Mouse (Mus musculus) embryonic facial prominence, embryonic 11.5 days (tissue): ENCODE measurements around the gene Zwint. TPM values are rescaled to one million over a fixed set of nuclear protein-coding genes. Genes with fewer than 3 reads are reported as not detected.

Experiments
- ATAC-seq: fragments of 200-750 bp; cut with Nextera tagmentation; replicated peaks from 2 replicates; pipeline ENCODE4 v1.8.0; 2017; ENCODE audit warnings: low read depth; ENCODE audit not compliant: insufficient number of reproducible peaks, low FRiP score, low TSS enrichment
- DNase-seq: peaks from one replicate; pipeline ENCODE4 v3.0.0-alpha.2; 2015; ENCODE audit warnings: low spot score
- H3K27ac ChIP-seq: fragments of 300-500 bp; sonication (generic); replicated peaks from 2 replicates; pipeline ENCODE4 v1.5.1; 2014; ENCODE audit warnings: mild to moderate bottlenecking, low read depth, low read length, control low read depth
- H3K27me3 ChIP-seq: fragments of 300-500 bp; sonication (generic); 2 replicates; pipeline ENCODE4 v1.6.1; 2014; ENCODE audit warnings: mild to moderate bottlenecking, low read length, moderate library complexity, mixed read lengths; ENCODE audit not compliant: control insufficient read depth, insufficient read depth
- H3K36me3 ChIP-seq: fragments of 300-500 bp; sonication (generic); replicated peaks from 2 replicates; pipeline ENCODE4 v1.6.1; 2014; ENCODE audit warnings: low read depth, mild to moderate bottlenecking, low read length, moderate library complexity, mixed read lengths; ENCODE audit not compliant: control insufficient read depth, insufficient read depth
- H3K4me1 ChIP-seq: fragments of 300-500 bp; sonication (generic); 2 replicates; pipeline ENCODE4 v1.6.1; 2014; ENCODE audit warnings: low read length, mixed read lengths; ENCODE audit not compliant: control insufficient read depth, insufficient read depth
- H3K4me2 ChIP-seq: fragments of 300-500 bp; sonication (generic); 2 replicates; pipeline ENCODE4 v1.6.1; 2014; ENCODE audit warnings: low read depth, mild to moderate bottlenecking, control low read depth, low read length, moderate library complexity
- H3K4me3 ChIP-seq: fragments of 300-500 bp; sonication (generic); 2 replicates; pipeline ENCODE4 v1.5.1; 2014; ENCODE audit warnings: low read depth, low read length, control low read depth
- H3K9ac ChIP-seq: fragments of 300-500 bp; sonication (generic); replicated peaks from 2 replicates; pipeline ENCODE4 v1.6.1; 2014; ENCODE audit warnings: mild to moderate bottlenecking, control low read depth, low read length
- H3K9me3 ChIP-seq: fragments of 300-500 bp; sonication (generic); replicated peaks from 2 replicates; pipeline ENCODE4 v1.6.1; 2016; ENCODE audit warnings: mild to moderate bottlenecking, low read length, inconsistent platforms, mixed read lengths; ENCODE audit not compliant: control insufficient read depth
- WGBS: fragments of 180-500 bp; shearing (Covaris S2); extraction: QIAGEN DNeasy Blood & Tissue Kit; methylation state at CpG from one replicate; pipeline ENCODE4 v1.1.7; 2014; 5-methylcytosine and 5-hydroxymethylcytosine counted together
- polyA plus RNA-seq: library from polyadenylated mRNA; unstranded; fragments of >200 nt; fragmentation: Nextera tagmentation; extraction: Ambion mirVana; gene quantifications from 2 replicates; pipeline ENCODE4 v1.2.1, GENCODE M21; 2014

The Zwint gene
- polyA plus RNA-seq, 1 experiment from 2014 or later: 421 TPM

DNA sequence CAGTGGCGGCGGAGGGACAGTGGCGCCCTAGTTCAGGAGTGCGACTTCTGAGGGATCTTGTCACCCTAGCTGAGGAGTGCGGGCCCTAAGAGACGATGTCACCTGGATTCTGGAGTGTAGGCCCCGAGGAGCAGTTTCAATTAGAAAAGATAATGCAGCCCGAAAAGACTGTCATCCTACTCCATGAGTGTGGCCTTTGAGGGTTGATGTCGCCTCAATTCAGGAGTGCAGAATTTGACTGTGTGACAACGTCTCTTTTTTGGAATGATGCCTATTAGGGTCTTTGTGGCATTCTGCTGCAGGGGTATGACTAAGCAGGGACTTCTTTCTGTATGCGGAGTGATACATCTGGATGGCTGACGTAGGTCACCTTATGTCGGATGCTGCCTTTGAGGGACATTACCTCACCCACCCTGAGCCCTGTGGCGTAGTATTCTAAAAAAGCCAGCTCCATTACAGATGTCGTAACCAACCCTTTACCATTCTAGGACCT lies 418 bp downstream of the Zwint start:
- peaks cover 6% of the 10 kb centered on the region for H3K36me3 ChIP-seq
- WGBS: 3% methylated on average over 15 of the region's 15 CpGs
- H3K27me3 ChIP-seq: no peaks in the 10 kb centered on the region
- no peaks in the 10 kb centered on the region for H3K9me3 ChIP-seq
- H3K27ac ChIP-seq: peak overlapping the region; percentile 76
- peak overlapping the region; percentile 75 for H3K4me3 ChIP-seq
- no peaks in the 10 kb centered on the region for H3K4me1 ChIP-seq
- peak overlapping the region; percentile 58 for H3K4me2 ChIP-seq
- peak; percentile 81 for DNase-seq
- H3K9ac ChIP-seq: peak overlapping the region; percentile 79
- ATAC-seq: peak; percentile 71

DNA sequence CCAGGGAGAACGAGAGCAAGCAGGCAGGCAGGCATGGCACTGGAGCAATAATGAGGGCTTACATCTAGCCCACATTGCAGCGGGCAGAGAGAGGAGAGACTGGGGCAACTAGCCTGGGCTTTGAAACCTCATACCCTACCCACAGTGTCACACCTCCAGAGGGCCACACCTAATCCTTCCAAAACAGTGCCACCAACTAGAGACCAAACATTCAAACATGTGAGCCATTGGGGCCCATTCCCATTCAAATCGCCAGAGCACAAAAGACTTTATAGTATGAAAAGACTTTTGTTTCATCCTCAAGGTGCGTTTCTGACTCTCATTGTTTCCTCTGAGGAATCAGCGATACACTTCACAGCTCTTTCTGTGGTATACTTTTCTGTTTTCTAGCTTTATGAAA lies 4.6 kb downstream of the Zwint start:
- Histone ChIP-seq H3K27me3 (no peaks in the 10 kb centered on the region), H3K4me1 (no peaks in the 10 kb centered on the region), H3K4me2 (no peak overlapping the region), H3K9me3 (no peaks in the 10 kb centered on the region), H3K4me3 (no peak overlapping the region), H3K9ac (no peak overlapping the region), H3K36me3 (peaks cover 9% of the 10 kb centered on the region), H3K27ac (no peak overlapping the region)
- WGBS: 91% methylated on average over 5 of the region's 5 CpGs
- no peak for DNase-seq
- no peak for ATAC-seq

DNA sequence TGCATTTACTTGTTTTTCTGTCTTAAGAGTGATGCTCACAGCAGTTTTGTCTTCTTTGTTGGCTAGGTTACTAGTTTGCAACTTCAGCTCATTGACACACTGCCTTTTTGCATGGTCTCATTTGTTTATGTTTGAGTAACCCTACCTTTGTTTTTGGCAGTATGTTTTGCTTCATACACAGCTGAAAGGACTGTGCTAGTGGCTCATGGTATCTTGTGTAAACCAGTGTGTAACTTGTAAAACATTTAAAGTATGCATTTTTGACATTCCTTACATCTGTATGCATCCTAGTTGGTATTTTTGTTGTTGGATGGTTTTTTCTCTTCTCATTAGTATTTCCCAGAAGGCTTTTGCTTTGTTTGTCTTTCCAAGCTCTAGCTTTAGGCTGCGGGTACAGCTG lies 5.7 kb downstream of the Zwint start:
- ATAC-seq (no peak), DNase-seq (no peak)
- WGBS: 93% methylated on average over 1 of the region's 1 CpGs
- no peaks in the 10 kb centered on the region for H3K4me1 ChIP-seq
- H3K4me3 ChIP-seq: no peak overlapping the region
- H3K4me2 ChIP-seq: no peak overlapping the region
- no peaks in the 10 kb centered on the region for H3K9me3 ChIP-seq
- no peak overlapping the region for H3K9ac ChIP-seq
- peaks cover 9% of the 10 kb centered on the region for H3K36me3 ChIP-seq
- no peak overlapping the region for H3K27ac ChIP-seq
- no peaks in the 10 kb centered on the region for H3K27me3 ChIP-seq

DNA sequence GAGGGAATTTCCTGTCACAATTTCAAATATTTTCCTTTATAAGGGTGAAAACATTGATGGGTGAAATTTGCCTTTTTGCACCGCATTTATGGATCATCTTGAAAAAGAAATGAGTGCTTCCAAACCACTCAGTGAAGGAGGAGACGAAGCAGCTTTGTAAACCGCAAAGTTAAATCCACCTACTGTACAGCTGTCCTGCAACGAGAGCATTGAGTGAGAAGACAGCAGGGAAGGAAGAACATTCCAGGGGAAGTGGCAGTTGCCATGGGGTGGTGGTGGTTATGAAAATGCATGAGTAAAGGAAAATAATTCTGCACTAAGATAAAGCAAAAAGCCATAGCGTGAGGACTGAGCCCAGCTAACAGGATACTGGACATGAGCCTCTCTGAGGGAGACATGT lies 13.2 kb downstream of the Zwint start:
- H3K9me3 ChIP-seq: no peaks in the 10 kb centered on the region
- H3K4me1 ChIP-seq: no peaks in the 10 kb centered on the region
- H3K27ac ChIP-seq: no peak overlapping the region
- DNase-seq: no peak
- no peak overlapping the region for H3K4me3 ChIP-seq
- no peak overlapping the region for H3K4me2 ChIP-seq
- no peaks in the 10 kb centered on the region for H3K36me3 ChIP-seq
- no peak overlapping the region for H3K9ac ChIP-seq
- WGBS: 94% methylated on average over 5 of the region's 5 CpGs
- no peaks in the 10 kb centered on the region for H3K27me3 ChIP-seq
- ATAC-seq: no peak

DNA sequence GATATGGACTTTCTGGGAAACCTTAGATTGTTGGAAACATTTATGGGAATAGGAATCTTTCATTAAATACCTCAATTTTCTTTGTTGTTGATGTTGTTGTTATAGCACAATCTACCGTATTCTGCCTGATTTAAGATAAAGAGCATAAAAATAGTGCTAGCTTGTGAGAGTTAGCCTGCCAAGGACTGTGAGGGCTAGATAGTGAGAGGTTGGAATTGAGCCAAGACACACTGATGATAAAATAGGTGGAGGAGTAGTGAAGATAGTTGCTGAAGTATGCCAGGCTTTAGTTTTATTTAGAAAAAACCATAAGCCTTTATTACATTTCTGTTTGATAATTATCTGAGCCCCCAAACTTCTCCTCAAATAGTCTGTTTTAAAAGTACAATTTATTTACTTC lies 14.4 kb downstream of the Zwint start:
- DNase-seq: no peak
- Histone ChIP-seq H3K27me3 (no peaks in the 10 kb centered on the region), H3K4me3 (no peak overlapping the region), H3K9ac (no peak overlapping the region), H3K4me2 (no peak overlapping the region), H3K4me1 (no peaks in the 10 kb centered on the region), H3K9me3 (no peaks in the 10 kb centered on the region), H3K36me3 (no peaks in the 10 kb centered on the region), H3K27ac (no peak overlapping the region)
- 83% methylated on average over 1 of the region's 1 CpGs for WGBS
- no peak for ATAC-seq

DNA sequence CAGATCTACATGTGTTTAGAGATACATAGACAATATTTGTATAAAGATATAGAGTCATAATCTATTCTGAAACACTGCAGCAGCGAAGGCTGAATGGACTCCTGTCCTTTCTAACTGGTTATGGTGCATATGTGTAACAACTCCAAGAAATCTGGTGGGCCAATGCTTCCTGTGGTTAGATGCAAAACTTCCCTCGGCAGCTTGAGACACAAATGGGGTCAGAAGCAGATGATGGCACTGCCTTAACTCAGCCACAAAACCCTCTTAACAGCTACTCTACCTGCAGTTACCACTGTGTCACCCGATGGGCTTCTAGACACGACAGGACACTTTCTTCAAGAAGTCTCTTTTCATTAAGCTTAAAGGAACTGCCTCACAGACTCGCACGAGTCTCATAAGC lies 21.3 kb downstream of the Zwint start:
- no peak for ATAC-seq
- Histone ChIP-seq H3K9ac (no peak overlapping the region), H3K4me1 (no peaks in the 10 kb centered on the region), H3K4me2 (no peak overlapping the region), H3K27me3 (no peaks in the 10 kb centered on the region), H3K27ac (no peak overlapping the region), H3K36me3 (no peaks in the 10 kb centered on the region; the same call in 1 of the 2 replicates), H3K4me3 (no peak overlapping the region), H3K9me3 (no peaks in the 10 kb centered on the region)
- DNase-seq: no peak
- WGBS: 93% methylated on average over 6 of the region's 6 CpGs

DNA sequence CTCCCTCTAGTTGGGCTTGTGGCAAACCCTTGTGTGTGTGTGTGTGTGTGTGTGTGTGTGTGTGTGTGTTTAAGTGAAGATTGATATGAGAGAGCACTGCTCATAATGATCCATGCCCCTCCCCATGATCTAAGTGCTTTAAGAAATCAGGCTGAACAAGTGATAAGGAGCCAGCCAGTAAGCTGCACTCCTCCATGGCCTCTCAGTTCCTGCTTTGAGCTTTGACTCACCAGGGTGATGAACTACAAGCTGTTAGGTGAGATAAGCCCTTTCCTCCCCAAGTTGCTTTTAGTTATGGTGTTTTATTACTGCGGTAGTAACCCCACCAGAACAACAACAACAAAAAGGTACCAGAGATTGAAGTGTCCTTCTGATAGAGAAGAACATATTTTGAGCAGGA lies 21.9 kb downstream of the Zwint start:
- no peak for ATAC-seq
- H3K27ac ChIP-seq: no peak overlapping the region
- no peaks in the 10 kb centered on the region for H3K4me1 ChIP-seq
- DNase-seq: no peak
- no peak overlapping the region for H3K4me2 ChIP-seq
- no peaks in the 10 kb centered on the region for H3K27me3 ChIP-seq
- no peak overlapping the region for H3K4me3 ChIP-seq
- no peaks in the 10 kb centered on the region for H3K9me3 ChIP-seq
- WGBS: 97% methylated on average over 1 of the region's 1 CpGs
- H3K36me3 ChIP-seq: no peaks in the 10 kb centered on the region; the same call in 1 of the 2 replicates
- no peak overlapping the region for H3K9ac ChIP-seq

DNA sequence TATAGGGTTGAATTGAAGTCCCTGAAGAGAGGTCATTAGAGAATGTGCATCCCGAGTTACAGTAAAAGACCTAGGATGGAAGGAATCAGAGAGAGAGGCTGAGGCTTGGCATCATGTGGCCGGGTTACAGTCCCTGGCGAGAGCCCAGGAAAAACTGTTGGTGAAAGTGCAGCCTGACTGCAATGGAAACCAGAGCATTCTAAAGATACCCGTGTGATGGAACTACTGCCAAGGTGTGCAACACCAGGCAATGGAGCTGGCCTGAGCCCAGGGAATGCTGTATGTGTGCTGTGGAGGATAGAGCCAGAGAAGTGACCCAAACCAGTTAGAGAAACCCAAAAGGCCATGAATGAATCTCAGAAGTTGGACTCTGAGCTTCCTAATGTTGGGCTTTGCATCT lies 24.4 kb downstream of the Zwint start:
- no peak overlapping the region for H3K9ac ChIP-seq
- no peak overlapping the region for H3K4me2 ChIP-seq
- H3K36me3 ChIP-seq: no peaks in the 10 kb centered on the region; the same call in 1 of the 2 replicates
- DNase-seq (no peak), ATAC-seq (no peak)
- H3K27me3 ChIP-seq: no peaks in the 10 kb centered on the region
- no peak overlapping the region for H3K27ac ChIP-seq
- WGBS: 87% methylated on average over 4 of the region's 4 CpGs
- no peak overlapping the region for H3K4me3 ChIP-seq
- no peaks in the 10 kb centered on the region for H3K4me1 ChIP-seq
- no peaks in the 10 kb centered on the region for H3K9me3 ChIP-seq
